Mouse (Mus musculus) MEL (cell line): ENCODE data around the gene Efcab7. TPM values are rescaled to one million over a fixed set of nuclear protein-coding genes. Genes with fewer than 3 reads are reported as not detected.
A peak's percentile ranks its signal among the peaks of the same experiment; 100 is the strongest.

ENCODE experiments used
- DNase-seq: peaks from one replicate; pipeline ENCODE4 v3.0.0; 2011; ENCODE audit warnings: low read depth, low spot score
- H3K27ac ChIP-seq: 2 replicates; pipeline ENCODE4 v1.5.1; 2012; ENCODE audit warnings: low read depth, mild to moderate bottlenecking, control low read depth, low read length, moderate library complexity; ENCODE audit not compliant: control insufficient read depth
- H3K27me3 ChIP-seq, 2 experiments: fragments of 150-350 bp in 1 of 2; sonication (generic) in 1 of 2; 2 replicates each; pipeline ENCODE4 v1.6.1; 2012; ENCODE audit warnings: low read length in 2 of 2, mild to moderate bottlenecking in 2 of 2, improper control_type of control experiment in 1 of 2, moderate library complexity in 1 of 2; ENCODE audit not compliant: insufficient read depth in 2 of 2, control insufficient read depth in 1 of 2
- H3K36me3 ChIP-seq, 2 experiments: 2 replicates each; pipeline ENCODE4 v1.6.1; 2012 to 2014; ENCODE audit warnings: low read length in 2 of 2, improper control_type of control experiment in 1 of 2, inconsistent platforms in 1 of 2, mild to moderate bottlenecking in 1 of 2; ENCODE audit not compliant: insufficient read depth in 2 of 2, control insufficient read depth in 1 of 2
- H3K4me1 ChIP-seq, 2 experiments: fragments of 150-350 bp in 1 of 2; sonication (generic) in 1 of 2; 2 replicates each; pipeline ENCODE4 v1.6.1; 2012; ENCODE audit warnings: low read length in 2 of 2, improper control_type of control experiment in 1 of 2, mild to moderate bottlenecking in 1 of 2; ENCODE audit not compliant: insufficient read depth in 2 of 2, control insufficient read depth in 1 of 2
- H3K4me3 ChIP-seq, 2 experiments: fragments of 150-350 bp in 1 of 2; sonication (generic) in 1 of 2; 2 replicates each; pipeline ENCODE4 v1.5.1; 2012; ENCODE audit warnings: low read depth in 2 of 2, low read length in 2 of 2, mild to moderate bottlenecking in 2 of 2, moderate library complexity in 2 of 2, control low read depth in 1 of 2, improper control_type of control experiment in 1 of 2; ENCODE audit not compliant: control insufficient read depth in 1 of 2, insufficient read depth in 1 of 2
- H3K79me2 ChIP-seq: 2 replicates; pipeline ENCODE4 v1.6.1; 2012; ENCODE audit warnings: mild to moderate bottlenecking, low read length, moderate library complexity; ENCODE audit not compliant: control insufficient read depth, poor library complexity, insufficient read depth
- H3K9ac ChIP-seq: 2 replicates; pipeline ENCODE4 v1.6.1; 2012; ENCODE audit warnings: low read depth, mild to moderate bottlenecking, control low read depth, low read length, moderate library complexity; ENCODE audit not compliant: control insufficient read depth, poor library complexity, severe bottlenecking
- H3K9me3 ChIP-seq: fragments of 150-350 bp; sonication (generic); replicated peaks from 2 replicates; pipeline ENCODE4 v1.6.1; 2012; ENCODE audit warnings: mild to moderate bottlenecking, low read length, improper control_type of control experiment, moderate library complexity; ENCODE audit not compliant: insufficient read depth
- GABPA ChIP-seq: IDR thresholded peaks from 2 replicates; pipeline ENCODE4 v1.6.1; 2012; ENCODE audit warnings: low read depth, mild to moderate bottlenecking, inconsistent platforms, low read length, improper control_type of control experiment, moderate library complexity
- GATA1 ChIP-seq: IDR thresholded peaks from 2 replicates; pipeline ENCODE4 v1.6.1; 2011; ENCODE audit warnings: low read depth, low read length, improper control_type of control experiment
- JUND ChIP-seq: IDR thresholded peaks from 2 replicates; pipeline ENCODE4 v1.6.1; 2011; ENCODE audit warnings: low read depth, mild to moderate bottlenecking, improper control_type of control experiment, low read length
- KAT2A ChIP-seq: conservative IDR thresholded peaks from 2 replicates; pipeline ENCODE4 v1.6.1; 2012; ENCODE audit warnings: low read depth, low read length, improper control_type of control experiment, inconsistent platforms
- MAZ ChIP-seq: IDR thresholded peaks from 2 replicates; pipeline ENCODE4 v1.6.1; 2012; ENCODE audit warnings: low read depth, mild to moderate bottlenecking, inconsistent platforms, low read length, improper control_type of control experiment
- MEF2A ChIP-seq: IDR thresholded peaks from 2 replicates; pipeline ENCODE4 v1.6.1; 2014; ENCODE audit warnings: low read depth, mild to moderate bottlenecking, inconsistent platforms, low read length, improper control_type of control experiment; ENCODE audit not compliant: poor library complexity, insufficient replicate concordance, severe bottlenecking; ENCODE audit errors: extremely low read depth
- MYB ChIP-seq: IDR thresholded peaks from 2 replicates; pipeline ENCODE4 v1.6.1; 2011; ENCODE audit warnings: mild to moderate bottlenecking, low read depth, low read length, improper control_type of control experiment
- MYC ChIP-seq: IDR thresholded peaks from 2 replicates; pipeline ENCODE4 v1.6.1; 2011; ENCODE audit warnings: low read depth, mild to moderate bottlenecking, low read length, improper control_type of control experiment, moderate library complexity
- NELFE ChIP-seq: IDR thresholded peaks from 2 replicates; pipeline ENCODE4 v1.6.1; 2011; ENCODE audit warnings: low read depth, low read length, improper control_type of control experiment
- POLR2AphosphoS5 ChIP-seq: IDR thresholded peaks from 2 replicates; pipeline ENCODE4 v1.6.1; 2012; ENCODE audit warnings: low read depth, borderline replicate concordance, mild to moderate bottlenecking, inconsistent platforms, low read length, moderate library complexity, mixed read lengths
- RCOR1 ChIP-seq: IDR thresholded peaks from 2 replicates; pipeline ENCODE4 v1.6.1; 2012; ENCODE audit warnings: low read depth, mild to moderate bottlenecking, inconsistent platforms, low read length, improper control_type of control experiment
- TBP ChIP-seq: IDR thresholded peaks from 2 replicates; pipeline ENCODE4 v1.8.0; 2011; ENCODE audit warnings: low read depth, low read length, improper control_type of control experiment
- USF1 ChIP-seq: IDR thresholded peaks from 2 replicates; pipeline ENCODE4 v1.6.1; 2014; ENCODE audit warnings: low read depth, mild to moderate bottlenecking, inconsistent platforms, low read length, improper control_type of control experiment, moderate library complexity
- ZMIZ1 ChIP-seq: IDR thresholded peaks from 2 replicates; pipeline ENCODE4 v1.6.1; 2012; ENCODE audit warnings: low read depth, mild to moderate bottlenecking, inconsistent platforms, low read length, improper control_type of control experiment, moderate library complexity
- ZNF384 ChIP-seq: IDR thresholded peaks from 2 replicates; pipeline ENCODE4 v1.6.1; 2012; ENCODE audit warnings: low read depth, mild to moderate bottlenecking, inconsistent platforms, low read length, improper control_type of control experiment
- polyA plus RNA-seq, 2 experiments: library from polyadenylated mRNA; stranded (reverse) in 1 of 2; unstranded in 1 of 2; fragments of >175 nt in 1 of 2; fragments of >200 nt in 1 of 2; gene quantifications; 2 replicates each; pipeline versions ENCODE4 v1.2.1 to v1.2.4; 2012; ENCODE audit warnings: low replicate concordance in 2 of 2, low read depth in 1 of 2; ENCODE audit not compliant: insufficient read length in 2 of 2, insufficient read depth in 1 of 2, missing spikeins in 1 of 2
- total RNA-seq: library from RNA; depleted of rRNA; stranded (reverse); fragments of 300-350 nt; gene quantifications from 2 replicates; pipeline ENCODE4 v1.2.3, GENCODE M21; 2012

Efcab7 gene
- total and polyA plus RNA-seq, 3 experiments = 7.4 to 9.9 TPM; not detected in 1

DNA sequence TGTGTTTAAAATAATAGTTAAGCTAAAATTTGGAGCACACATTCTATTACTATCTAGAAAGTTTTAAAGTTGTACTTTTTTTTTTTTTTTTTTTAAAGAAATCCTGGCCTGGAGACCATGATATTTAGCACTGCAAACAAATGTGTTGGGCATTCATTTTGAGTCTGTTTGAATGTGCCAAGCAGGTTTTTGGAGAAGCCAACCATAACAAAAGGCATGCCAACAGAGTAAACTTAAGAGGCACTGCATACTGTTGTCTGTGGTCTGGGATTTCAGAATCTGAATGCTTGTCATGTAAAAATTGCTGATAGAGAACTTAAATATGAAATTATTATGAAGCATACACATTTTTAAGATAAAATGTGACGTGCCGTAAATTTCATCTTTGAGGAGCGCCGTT, 128.2 kb downstream of the Efcab7 start:
- DNase-seq = no peak
- Histone ChIP-seq H3K36me3 (no peaks in the 10 kb centered on the region; a peak in 2 of 4 replicates), H3K4me1 (0 out of 4 replicates have a peak, but pooled peaks cover 0 to 2% of the 10 kb centered on the region in 2 experiments), H3K27ac (no peak overlapping the region), H3K9me3 (no peaks in the 10 kb centered on the region), H3K27me3 (no peaks in the 10 kb centered on the region), H3K4me3 (no peak overlapping the region), H3K79me2 (no peaks in the 10 kb centered on the region), H3K9ac (no peak overlapping the region)
- TF ChIP-seq MYC = no peak
- TF ChIP-seq JUND = no peak
- TF ChIP-seq USF1 = no peak
- TF ChIP-seq MYB = no peak
- TF ChIP-seq GATA1 = no peak
- TF ChIP-seq POLR2AphosphoS5 = no peak
- no peak for TF ChIP-seq MEF2A
- no peak for TF ChIP-seq TBP
- TF ChIP-seq GABPA = no peak
- TF ChIP-seq ZNF384 = no peak

DNA sequence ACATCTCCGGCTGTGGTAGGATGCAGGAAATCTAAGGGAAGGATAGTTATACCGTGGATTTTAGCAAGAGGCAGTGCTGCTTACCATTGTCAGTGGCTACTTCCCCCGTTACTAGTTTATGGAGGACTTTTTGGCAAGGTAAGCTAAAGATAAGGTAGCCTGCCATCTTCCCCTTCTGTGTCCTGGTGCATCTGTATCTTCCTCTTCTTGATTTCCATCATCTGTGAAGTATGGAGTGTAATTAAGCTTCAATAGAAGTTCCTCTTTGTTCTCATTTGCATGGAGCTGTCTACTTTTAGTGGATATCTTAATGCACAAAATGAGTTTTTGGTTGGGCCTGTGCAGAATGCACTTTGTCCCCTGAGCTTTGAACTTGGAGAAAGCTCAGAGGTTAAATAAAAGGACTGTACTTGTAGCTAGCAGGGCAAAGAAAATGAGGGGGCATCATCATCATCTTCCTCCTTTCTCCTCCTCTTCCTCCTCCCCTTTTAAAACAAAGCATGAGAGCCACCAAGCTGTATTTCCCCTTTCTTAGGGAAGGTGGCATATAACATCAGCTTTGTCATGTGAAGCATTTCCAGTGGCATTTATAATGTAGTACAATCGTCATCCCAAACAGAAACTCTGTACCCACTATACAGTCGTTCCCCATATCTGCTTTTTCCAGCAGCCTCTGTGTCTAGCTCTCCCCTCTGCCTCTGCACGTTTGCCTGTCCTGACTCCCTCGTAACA, 129.3 kb downstream of the Efcab7 start:
- Histone ChIP-seq H3K4me1 (0 out of 4 replicates have a peak, but pooled peaks cover 0 to 2% of the 10 kb centered on the region in 2 experiments), H3K27ac (no peak overlapping the region), H3K36me3 (no peaks in the 10 kb centered on the region; a peak in 2 of 4 replicates)

More for the DNA sequence above, 129.3 kb downstream of the Efcab7 start:
- no peak overlapping the region for H3K9ac ChIP-seq
- DNase-seq = peak; percentile 56
- TF ChIP-seq MYB (no peak), ZNF384 (no peak), KAT2A (no peak), RCOR1 (peak; percentile 20; the same call in 1 of the 2 replicates), POLR2AphosphoS5 (no peak), TBP (no peak), MAZ (no peak), NELFE (no peak), ZMIZ1 (no peak), GATA1 (peak; percentile 62), GABPA (no peak)
- no peaks in the 10 kb centered on the region for H3K27me3 ChIP-seq
- no peaks in the 10 kb centered on the region for H3K79me2 ChIP-seq
- no peak overlapping the region for H3K4me3 ChIP-seq
- H3K9me3 ChIP-seq = no peaks in the 10 kb centered on the region
